Mouse (Mus musculus): ENCODE measurements around the gene Fbxw10.

GRCm38 (mm10) chr11:62877391-62877790, 30.5 kb downstream of the Fbxw10 start:
- TF ChIP-seq POLR2A (IDR thresholded peaks at IDR 0.05; ENCODE audit: control insufficient read depth in 1 of 2, insufficient read depth in 1 of 2, low read depth in 1 of 2, low read length in 2 of 2, poor library complexity in 1 of 2) (no peak), MYC (IDR thresholded peaks at IDR 0.05; ENCODE audit: low read depth, low read length) (no peak), CTCF (IDR thresholded peaks at IDR 0.05 in 2 of 3, conservative IDR thresholded peaks at IDR 0.05 in 1 of 3; ENCODE audit: control insufficient read depth in 1 of 3, insufficient read depth in 1 of 3, low read depth in 2 of 3, low read length in 3 of 3, poor library complexity in 1 of 3, severe bottlenecking in 1 of 3) (no peak), HCFC1 (IDR thresholded peaks at IDR 0.05; ENCODE audit: low read depth, low read length) (no peak), CHD2 (IDR thresholded peaks at IDR 0.05; ENCODE audit: low read length) (no peak), BHLHE40 (IDR thresholded peaks at IDR 0.05; ENCODE audit: borderline replicate concordance, low read depth, low read length) (no peak), RCOR1 (IDR thresholded peaks at IDR 0.05; ENCODE audit: low read depth, low read length) (no peak), TAL1 (IDR thresholded peaks at IDR 0.05; ENCODE audit: low read length) (no peak)

All from MEL (cell line).